Mouse (Mus musculus): Measurements from ENCODE around the gene Xrcc6.

Gene Xrcc6

DNA sequence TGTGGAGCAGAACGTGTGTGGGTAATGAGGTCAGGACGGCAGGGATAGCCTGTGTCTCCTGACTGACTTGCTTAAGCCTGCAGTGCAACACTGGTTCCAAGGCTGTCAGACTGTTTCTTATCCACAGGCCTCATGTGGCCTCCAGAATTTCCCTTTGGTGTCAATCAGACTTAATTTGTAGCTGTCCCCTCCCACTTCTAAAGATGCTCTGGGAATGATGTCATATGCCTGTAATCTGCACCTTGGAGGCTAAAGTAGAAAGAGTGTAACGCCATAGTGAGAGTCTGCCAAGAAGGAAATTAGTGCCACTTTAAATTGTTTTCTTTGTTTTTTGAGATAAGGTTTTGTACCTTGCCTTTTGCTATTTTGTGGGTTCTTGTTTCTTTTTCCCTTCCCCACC is 31.7 kb downstream of the Xrcc6 start:
- DNase-seq (ENCODE audit: low spot score in 2 of 2) = no peak

DNA sequence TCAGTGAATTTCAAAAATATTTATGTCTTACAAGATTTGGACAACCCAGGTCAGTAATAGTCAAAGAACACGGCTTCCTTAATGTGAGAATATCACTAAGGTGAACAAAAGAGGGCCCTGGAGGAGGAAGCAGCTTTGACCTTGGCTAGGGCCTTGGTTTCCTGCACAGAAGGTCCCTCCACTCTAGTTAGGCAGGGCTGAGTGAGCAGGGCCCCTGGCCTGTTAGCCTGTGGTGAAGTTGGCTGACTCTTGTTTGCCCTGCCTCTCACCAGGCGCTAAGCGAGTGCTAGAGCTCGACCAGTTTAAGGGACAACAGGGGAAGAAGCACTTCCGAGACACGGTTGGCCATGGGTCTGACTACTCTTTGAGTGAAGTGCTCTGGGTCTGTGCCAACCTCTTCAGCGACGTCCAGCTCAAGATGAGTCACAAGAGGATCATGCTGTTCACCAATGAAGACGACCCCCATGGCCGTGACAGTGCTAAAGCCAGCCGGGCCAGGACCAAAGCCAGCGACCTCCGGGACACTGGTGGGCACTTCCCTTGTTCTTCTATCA is 35.0 kb downstream of the Xrcc6 start:
- DNase-seq (ENCODE audit: low spot score in 2 of 2) = no peak

DNA sequence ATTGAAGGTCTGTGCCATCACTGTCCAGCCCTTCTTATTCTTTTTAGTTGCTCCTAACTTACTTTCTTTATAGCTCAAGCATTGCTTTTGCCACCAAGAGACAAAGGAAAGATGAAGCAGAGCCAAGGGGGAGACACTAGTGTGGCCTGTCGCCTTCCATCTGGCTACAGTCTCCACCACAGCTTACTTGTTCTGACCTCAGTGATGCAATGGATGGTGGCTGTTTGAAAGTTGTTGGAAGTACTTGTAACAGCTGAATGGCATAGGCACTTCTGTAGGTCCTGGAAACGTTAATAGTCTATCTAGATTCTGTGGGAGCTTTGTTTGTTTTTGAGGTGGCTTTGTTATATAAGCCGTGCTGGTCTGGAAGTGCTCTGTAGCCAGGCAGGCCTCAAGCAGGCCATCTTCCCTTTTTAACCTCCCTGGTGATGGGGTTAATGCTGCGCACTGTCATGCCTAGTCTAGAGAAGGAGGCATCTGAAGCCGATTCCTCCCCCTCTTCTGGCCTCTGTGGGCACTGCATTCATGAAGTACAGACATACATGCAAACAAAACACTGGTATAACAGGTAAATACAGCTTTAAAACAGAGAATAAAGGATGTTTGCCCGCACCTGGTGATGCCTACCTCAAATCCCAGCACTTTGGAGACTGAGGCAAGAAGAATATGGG is 36.5 kb downstream of the Xrcc6 start:
- no peak for DNase-seq (ENCODE audit: low spot score in 2 of 2)

DNA sequence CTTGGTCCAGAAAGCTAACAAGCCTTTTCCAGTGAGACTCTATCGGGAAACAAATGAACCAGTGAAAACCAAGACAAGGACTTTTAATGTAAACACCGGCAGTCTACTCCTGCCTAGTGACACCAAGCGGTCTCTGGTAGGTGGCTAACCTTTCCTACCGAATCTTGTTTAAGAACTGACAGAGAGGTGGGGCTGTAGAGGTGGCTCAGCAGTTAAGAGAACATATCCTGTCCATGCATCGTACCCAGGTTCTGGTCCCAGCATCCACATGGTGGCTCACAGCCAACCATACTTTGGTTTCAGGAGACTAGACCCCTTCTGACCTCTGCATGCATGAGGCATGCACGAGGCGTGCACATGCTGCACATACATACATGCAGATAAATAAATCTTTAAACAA is 39.6 kb downstream of the Xrcc6 start:
- no peak for DNase-seq (ENCODE audit: low spot score in 2 of 2)

DNA sequence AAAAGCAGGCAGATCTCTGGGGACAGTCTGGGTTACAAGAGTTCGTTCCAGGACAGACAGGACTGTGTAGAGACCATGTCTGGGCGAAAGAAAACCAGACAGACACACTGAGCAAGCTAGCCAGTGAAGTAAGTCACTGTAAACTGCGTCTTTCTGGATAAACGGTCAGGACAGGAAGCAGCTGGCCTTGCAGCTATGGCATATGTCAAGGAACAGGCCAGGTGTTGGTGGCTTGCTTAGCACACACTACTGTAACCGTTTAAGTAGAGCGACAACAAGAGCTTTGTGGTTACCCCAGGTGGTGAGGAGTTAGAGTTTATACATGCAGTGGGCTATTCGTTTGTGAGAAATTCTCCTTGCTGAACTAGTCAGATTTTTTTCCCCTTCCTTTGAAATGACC is 40.1 kb downstream of the Xrcc6 start:
- DNase-seq (ENCODE audit: low spot score in 2 of 2) = no peak

DNA sequence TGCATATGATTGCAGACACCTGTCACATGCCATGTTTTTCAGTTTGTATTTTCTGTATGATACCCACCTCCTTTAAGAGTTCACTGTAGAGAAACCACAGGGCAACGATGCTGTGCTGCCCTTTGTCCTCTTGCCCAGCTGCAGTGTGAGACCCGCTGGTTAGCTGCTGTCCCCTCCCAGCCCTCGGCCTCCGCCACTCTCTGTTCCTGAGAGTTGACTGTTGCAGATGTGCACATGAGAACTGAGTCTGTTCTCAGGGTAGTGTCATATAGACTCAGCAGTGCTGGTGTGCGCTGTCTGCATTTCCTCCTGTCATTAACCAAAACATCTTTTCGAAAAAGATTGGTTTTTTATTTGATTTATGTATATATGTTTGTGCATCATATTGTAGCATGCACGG is 44.8 kb downstream of the Xrcc6 start:
- no peak for DNase-seq (ENCODE audit: low spot score in 2 of 2)

DNA sequence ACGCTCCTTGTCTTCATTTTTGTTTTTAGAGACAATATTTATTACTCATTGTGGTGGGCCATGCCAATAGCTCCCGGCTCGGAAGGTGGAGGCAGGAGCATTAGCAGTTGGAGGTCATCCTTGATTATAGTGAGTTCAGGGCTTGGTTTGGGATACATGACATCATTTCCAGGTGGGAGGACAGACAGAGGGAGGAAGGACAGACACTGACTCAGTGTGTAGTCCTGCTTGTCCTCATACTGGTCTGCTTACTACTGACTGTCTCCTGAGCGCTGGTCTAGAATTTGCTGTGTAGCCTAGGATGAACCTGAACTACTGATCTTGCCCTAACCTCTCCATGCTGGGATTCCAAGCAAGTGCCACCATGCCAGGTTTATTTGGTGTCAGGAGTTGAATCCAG is 46.1 kb downstream of the Xrcc6 start, which contains the start of gene Desi1:
Gene Desi1 (minus strand): TSS at position 101 of the 400 bp plus-strand sequence.
- no peak for DNase-seq (ENCODE audit: low spot score in 2 of 2)

DNA sequence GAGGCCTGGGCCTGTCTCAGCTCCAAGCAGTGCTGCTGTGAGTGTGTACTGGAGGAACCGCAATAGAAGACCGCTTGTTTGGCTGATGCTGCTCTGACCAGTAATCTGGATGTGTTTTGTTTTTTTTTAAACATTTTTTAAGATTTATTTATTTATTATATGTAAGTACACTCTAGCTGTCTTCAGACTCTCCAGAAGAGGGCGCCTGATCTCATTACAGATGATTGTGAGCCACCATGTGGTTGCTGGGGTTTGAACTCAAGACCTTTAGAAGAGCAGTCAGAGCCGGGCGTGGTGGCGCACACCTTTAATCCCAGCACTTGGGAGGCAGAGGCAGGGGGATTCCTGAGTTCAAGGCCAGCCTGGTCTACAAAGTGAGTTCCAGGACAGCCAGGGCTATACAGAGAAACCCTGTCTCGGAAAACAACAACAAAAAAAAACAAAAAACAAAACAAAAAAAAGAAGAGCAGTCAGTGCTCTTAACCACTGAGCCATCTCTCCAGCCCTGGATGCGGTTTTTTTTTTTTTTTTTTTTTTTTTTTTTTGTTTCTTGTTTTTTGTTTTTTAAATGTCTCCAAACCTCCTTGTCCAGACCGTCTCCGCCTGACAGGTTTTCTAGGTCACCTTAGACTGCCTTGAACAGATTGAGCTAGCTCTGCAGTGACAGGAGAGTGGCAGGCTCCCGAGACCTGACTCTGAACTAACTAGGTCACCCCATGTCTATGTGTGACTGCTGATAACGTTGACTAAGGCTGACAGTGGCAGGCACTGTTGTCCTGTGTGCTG is 48.5 kb downstream of the Xrcc6 start:
- DNase-seq (ENCODE audit: low spot score in 2 of 2) = no peak

DNA sequence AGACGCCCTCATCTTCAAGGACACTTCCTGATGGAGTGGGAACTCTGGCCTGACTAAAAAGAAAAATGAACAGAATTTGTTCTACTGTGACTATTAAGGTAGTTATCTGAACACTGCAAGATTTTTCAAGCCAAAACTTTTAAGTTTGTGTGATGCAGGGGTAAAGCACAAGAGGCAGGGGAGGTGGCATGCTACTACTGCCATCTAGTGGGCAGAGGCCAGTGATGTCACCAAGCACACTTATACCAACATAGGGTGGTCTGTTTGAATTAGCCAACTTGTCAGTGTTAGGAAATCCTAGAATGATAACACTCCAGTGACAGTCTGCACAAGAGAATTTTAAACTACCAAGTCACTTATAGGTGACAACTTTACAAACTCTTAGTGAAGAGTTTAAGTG is 53.0 kb downstream of the Xrcc6 start:
- peak in 1 of 2 experiments; percentile 44 for DNase-seq (ENCODE audit: low spot score in 2 of 2)

DNA sequence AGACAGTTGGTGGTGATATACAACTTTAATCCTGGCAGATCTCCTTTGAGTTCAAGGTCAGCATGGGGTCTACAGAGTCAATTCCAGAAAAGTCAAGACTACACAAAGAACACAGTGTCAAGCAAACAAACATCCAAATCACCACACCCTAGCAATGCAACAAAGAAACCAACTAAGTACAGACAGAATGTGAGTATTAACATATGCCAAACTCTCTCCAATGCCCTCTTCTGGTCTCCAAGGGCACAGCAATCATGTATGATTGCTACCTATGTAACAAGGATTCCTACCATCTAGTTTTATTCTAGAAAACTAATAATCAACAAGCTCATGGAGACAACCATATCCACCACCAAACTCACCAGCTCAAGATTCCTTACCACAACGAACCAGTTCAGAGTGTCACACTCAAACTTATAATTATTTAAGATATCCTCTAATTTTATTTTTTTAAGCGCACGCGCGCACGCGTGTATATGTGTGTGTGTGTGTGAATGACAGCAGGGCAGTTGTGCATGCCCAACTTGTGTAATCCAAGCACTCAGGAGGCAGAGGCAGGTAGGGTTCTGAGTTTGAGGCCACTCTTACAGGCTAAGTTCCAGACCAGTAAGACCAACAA is 56.6 kb downstream of the Xrcc6 start:
- DNase-seq (ENCODE audit: low spot score in 2 of 2) = no peak

DNA sequence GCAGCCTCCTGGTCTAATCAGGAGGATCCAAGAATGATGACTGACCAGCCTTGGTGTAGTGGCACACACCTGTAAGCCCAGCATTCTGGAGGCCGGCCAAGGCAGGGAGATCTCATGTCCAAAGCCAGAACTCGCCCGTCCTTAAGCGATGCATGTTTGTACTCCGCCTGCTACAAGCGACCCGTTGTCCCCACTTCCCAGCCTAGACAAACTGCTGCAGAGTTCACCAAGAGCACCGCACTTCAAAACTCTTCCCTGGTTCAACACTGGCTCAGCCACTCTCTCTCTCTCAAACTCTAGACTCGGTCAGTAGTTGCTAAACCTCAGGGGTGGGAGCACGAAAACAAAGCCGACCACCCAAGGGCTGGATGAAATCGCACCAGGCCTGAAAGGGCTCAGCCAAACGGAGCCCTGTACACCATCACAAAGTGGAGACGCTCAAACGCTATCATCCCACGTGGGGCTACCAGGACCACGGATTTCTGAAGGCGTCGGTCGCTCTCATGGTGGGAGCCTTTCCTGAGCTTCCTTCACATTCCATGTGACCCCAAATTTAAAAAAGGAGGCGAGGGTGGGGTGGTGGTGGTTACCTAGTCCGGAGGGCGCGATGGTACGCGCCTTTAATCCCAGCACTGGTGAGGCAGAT is 58.7 kb downstream of the Xrcc6 start:
- DNase-seq (ENCODE audit: low spot score in 2 of 2) = no peak

DNA sequence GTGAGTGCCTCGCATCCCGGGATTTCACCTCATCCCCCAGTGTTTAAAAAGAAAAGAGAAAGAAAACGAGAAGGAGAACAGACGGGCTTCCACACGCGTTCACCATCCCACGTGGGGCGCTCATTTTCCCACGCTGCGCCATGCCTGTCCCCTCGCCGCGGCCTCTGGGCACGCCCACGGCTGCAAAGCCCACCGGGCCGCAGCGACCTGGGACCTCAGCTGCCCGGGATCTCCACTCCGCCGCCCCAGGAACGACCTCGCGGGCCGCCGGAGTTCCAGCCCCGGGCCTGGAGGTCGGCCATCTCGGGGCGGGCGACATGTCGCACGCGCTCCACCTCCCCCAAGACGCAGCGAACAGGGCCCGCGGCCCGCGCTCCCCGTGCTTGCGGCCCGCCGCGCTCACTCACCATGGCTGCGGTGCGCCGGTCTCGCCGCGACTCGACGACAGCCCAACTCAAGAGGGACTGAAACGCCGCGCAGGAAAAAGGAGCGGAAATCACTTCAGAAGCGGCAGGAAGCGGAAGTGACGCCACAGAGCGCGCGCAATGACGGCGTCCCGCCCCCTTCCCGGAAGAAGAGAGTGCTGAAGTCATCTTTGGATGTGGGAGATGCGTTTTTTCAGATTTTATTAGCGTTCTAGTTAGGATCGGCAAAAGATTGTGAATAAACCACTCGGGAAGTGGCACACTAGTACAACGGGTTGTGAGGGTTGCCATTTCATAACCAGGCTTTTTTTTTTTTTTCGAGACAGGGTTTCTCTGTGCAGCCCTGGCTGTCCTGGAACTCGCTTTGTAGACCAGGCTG is 59.6 kb downstream of the Xrcc6 start, which contains the start of gene Snu13:
Gene Snu13 (minus strand): TSS at position 519 of the 804 bp plus-strand sequence.
- peak; percentile 85 to 91 for DNase-seq (ENCODE audit: low spot score in 2 of 2)

DNA sequence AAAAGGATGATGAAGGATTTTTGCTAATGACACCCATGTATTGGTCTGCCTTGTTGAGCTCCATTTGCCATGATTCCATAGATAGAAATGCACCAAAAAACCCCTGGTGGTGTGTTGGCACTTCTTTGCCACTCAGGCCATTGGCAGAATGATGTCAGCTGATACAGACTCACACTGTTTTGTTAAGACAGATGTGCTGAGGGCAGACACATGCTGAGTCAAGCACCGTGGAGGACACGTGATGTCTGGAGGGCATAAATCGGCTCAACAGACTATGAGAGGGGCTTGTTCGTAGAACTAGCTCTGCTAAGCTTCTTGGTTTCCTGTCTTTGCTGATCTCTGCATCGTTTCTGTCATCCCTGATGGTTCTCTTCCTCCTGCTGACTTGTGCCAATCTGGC is 64.9 kb downstream of the Xrcc6 start:
- DNase-seq (ENCODE audit: low spot score in 2 of 2) = no peak

DNA sequence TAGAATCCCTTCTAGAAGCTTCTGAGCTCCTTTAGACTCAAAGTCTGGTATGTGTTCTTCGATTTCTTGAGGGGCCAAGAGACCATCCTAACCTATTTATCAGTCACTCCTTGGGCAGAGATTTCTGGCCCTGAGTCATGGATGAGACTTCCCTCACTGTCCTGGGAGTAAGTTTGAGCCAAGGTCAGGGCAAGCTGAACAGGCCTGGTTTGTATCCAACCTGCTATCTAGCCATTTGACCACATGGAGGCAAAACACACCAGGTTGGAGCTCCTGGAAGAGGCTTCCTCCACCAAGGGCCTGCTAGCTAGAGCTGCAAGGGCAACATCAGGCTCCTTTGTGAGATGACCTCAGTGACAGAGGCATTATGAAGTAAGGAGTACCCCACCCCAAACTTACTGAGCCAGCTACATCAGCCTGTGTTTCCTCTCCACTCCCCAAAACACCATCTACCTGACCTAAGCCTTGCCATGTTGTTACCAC is 71.1 kb downstream of the Xrcc6 start, which contains the start of gene 4930407I10Rik:
Gene 4930407I10Rik (plus strand): TSS at position 433 of the 483 bp plus-strand sequence.
- no peak for DNase-seq (ENCODE audit: low spot score in 2 of 2)

DNA sequence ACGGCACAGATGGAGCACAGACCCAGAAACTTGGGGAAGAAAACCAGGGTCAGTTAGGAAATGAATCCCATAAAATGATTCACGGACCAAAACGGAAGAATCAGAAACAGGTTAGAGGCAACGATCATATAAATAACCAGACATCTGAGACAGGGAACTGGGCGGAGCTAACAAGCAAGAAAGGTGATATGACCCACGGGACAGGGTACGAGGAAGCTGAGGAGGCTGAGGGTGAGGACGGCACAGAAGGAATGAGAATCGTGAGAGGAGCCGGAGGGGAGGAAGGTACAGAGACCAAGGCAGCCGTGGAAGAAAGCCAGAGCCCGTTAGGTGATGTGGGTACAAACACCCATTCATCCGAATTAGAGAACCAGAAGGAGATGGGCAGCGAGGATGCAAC is 76.3 kb downstream of the Xrcc6 start:
- DNase-seq (ENCODE audit: low spot score in 2 of 2) = no peak

DNA sequence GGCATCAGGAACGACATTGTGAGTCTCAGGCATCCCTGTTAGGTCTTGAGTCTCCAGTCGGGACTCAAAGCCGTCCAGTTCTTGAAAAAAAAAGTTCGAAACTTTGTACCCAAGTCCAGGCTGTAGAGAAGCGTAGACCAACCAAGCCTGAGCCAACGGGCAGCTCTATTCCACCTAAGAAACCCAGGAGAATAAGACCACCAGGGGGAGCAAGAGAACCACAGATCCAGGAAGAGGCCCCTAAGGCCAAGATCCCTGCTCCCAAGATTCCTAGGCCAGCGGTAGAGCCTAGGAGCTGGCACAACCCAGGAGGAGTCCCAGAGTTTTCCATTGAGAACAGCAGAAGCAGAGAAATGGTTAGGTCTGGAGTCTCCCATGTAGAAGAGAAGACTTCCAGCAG is 77.9 kb downstream of the Xrcc6 start:
- DNase-seq (ENCODE audit: low spot score in 2 of 2) = peak in 1 of 2 experiments; percentile 79

DNA sequence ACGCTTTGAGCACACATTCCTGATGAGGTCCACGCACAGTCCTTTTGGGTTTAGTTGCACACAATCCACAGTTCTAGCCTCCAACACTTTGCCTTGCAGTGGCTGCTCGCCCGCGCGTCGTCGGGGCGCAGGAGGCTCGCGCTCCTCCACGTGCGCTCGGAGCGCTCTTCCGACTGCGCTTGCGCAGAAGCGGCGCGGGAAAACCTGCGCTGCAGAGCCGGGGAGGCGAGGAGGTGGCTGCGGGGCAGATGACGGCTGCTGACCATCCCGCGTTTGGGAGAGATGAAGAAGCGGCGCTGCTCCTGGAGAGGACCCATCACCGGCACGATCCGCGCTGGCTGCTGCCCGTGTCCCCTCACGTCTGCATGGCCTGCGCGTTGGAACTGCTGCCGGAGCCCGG is 82.3 kb downstream of the Xrcc6 start, which contains the start of gene Mei1:
Gene Mei1 (plus strand): TSS at position 99 of the 400 bp plus-strand sequence.
- no peak for DNase-seq (ENCODE audit: low spot score in 2 of 2)

DNA sequence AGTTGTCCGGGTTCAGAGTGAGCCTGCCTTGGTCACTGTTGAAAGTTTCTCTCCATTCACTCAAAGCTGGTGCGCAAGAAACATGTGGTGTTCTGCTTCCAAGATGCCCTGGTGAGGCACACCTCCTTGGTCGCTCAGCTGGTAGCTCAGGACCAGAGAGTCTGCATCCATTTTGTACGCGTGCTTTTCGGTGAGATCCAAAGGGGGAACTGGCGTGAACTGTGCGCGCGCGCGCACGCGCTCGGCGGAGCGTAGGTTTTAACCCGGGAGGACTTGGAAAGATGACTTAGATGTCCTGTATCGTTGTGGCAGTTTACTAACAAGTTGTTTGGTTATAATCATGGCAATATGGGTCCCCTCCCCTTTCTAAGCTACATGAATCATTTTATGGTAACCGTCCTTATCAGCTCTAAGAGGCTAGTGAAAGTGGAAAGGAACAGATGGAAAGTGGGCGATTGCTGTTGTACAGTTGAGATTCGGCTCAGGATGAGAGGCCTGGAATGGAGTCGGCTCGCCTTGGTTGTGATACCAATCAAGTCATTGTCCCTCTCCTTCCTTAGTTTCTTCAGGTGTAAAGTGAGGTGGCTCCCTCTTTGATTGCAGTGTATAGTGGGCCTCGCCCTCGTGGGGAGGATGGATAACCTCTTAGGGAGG is 84.3 kb downstream of the Xrcc6 start:
- DNase-seq (ENCODE audit: low spot score in 2 of 2) = no peak

DNA sequence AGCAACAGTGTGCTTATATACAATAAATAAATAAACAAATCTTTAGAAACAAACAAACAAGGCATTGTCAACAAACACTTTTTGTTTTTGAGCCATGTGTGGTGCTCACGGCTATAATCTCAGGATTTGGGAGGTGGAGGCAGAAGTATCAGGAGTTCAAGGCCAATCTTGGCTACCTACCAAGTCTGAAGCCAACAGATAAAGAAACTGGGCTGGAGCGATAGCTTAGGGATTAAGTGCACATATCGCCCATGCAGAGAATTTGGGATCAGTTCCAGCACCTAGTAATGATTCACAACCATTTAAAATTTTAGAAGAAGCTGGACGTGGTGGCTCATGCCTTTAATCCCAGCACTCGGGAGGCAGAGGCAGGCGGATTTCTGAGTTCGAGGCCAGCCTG is 85.9 kb downstream of the Xrcc6 start:
- DNase-seq (ENCODE audit: low spot score in 2 of 2) = no peak

DNA sequence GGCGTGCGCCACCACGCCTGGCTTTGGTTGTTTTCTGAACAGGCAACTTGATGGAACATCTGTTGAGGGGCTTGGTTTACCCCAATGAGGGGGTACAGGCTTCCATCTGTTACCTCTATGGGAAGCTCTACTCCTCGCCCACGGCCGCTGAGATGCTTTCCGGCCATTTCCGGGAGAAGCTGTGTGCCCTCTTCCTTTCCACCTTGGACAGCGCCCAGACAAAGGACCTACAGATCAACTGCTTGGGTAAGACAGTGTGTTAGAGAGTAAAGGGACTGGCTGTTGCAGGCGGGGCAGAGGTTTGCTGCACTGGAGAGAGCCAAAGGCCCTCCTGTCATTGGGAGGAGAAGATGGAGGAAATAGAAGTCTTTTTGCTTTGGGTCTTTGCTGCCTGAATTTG is 92.2 kb downstream of the Xrcc6 start:
- no peak for DNase-seq (ENCODE audit: low spot score in 2 of 2)
